Mouse (Mus musculus): ENCODE results near the gene Calr4.

GRCm38 (mm10) chr4:109238428-109239268 is 4.4 kb downstream of the Calr4 start:
- TF ChIP-seq CTCF (IDR thresholded peaks at IDR 0.05; ENCODE audit: borderline replicate concordance, insufficient read depth, low read depth, low read length) (no peak), POLR2A (IDR thresholded peaks at IDR 0.05; ENCODE audit: borderline replicate concordance, insufficient read depth, low read length) (no peak)
